In genomic region chr14:76511971-76512370, GRCm38 (mm10) we compare ENCODE assay signal across 23 mouse cellular contexts. TPM values are rescaled to one million over a fixed set of nuclear protein-coding genes. Genes with fewer than 3 reads are reported as not detected.
"Had no signal": no experiment of that assay in that cellular context is flagged by ENCODE, and none has a peak within 500 bp of the region (broad histone marks: within the 10 kb centered on the region; RNA-seq: fewer than 3 reads in every experiment).

No protein-coding gene starts in this region.

- H3K27me3 ChIP-seq: intestine, embryonic 15.5 days; kidney, embryonic 15.5 days; liver, embryonic 13.5 days; neural tube, embryonic 13.5 days had no signal

- H3K27ac ChIP-seq: intestine, embryonic 15.5 days; liver, embryonic 13.5 days; macrophage; neural tube, embryonic 13.5 days; stomach, postnatal 0 days had no signal

- H3K9me3 ChIP-seq: intestine, embryonic 15.5 days; kidney, embryonic 15.5 days; liver, embryonic 13.5 days; neural tube, embryonic 13.5 days had no signal

- DNase-seq: kidney, adult 11 months; kidney, adult 8-10 months; kidney, postnatal 10 days; kidney, postnatal 36 days; liver, embryonic 13.5 days; lung, adult 2 months; lung, postnatal 14 days; midbrain, embryonic 14.5 days; right cerebral cortex, adult 18-20 months; right cerebral cortex, postnatal 14 days; right cerebral cortex, postnatal 4 days; thymus, adult 2 months; thymus, postnatal 14 days; thymus, postnatal 4 days had no signal

- ATAC-seq: intestine, embryonic 15.5 days had no signal

- H3K4me2 ChIP-seq: intestine, embryonic 15.5 days; kidney, embryonic 15.5 days; liver, embryonic 13.5 days; neural tube, embryonic 13.5 days had no signal

- H3K4me3 ChIP-seq: intestine, embryonic 15.5 days; kidney, embryonic 15.5 days; liver, embryonic 13.5 days; myocyte; neural tube, embryonic 13.5 days had no signal

- H3K9ac ChIP-seq: intestine, embryonic 15.5 days; kidney, embryonic 15.5 days; liver, embryonic 13.5 days; neural tube, embryonic 13.5 days had no signal

- H3K36me3 ChIP-seq: intestine, embryonic 15.5 days had no signal

RNA-seq across cellular contexts. Expression of gene Serp2, which starts 44.7 kb away (rescaled TPM):
- total RNA-seq: megakaryocyte, adult 5-6 weeks; monocyte, adult 5-6 weeks had no signal
- polyA plus RNA-seq: liver, adult 2 months; macrophage had no signal
